Mouse (Mus musculus): ENCODE measurements around the gene Rbm12. TPM values are rescaled to one million over a fixed set of nuclear protein-coding genes. Genes with fewer than 3 reads are reported as not detected.

The Rbm12 gene
- polyA plus RNA-seq, 1 experiment from 2014 or later: 23.9 TPM

DNA sequence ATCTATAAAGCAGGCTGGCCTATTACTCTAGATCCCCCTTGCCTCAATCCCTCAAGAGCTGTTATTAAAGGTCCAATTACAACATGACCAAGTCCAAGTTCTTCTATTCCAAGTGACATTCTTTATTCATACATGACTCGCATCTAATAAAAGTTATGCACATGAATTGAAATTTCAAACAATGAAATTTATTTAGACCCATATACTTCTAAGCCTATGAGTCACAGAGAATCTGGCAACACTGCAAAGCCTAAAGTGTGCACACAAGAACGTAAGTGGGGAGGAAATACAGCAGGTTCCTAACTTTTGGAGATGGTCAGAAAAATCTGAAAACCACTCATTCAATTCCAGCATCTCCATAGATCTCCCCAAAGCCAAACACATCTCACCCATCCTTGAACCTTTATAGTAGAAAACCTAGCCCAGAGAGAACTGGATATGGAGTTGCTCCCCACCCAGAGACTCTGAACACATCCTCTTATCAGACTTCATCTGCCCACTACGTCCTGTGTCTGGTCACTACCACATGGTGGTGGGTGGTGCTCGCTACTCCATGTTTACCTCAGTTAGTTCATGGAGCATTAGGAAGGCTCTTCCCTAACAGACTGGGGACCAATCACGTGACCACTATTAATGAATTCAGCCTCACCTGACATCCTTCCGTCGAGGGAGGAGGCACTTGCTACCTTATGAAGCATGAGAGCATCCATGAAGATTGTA, 24.2 kb downstream of the Rbm12 start:
- Histone ChIP-seq H3K27me3 (ENCODE audit: control insufficient read depth, insufficient read depth, low read length) (no peaks in the 10 kb centered on the region), H3K9me3 (replicated peaks; ENCODE audit: control insufficient read depth, low read length) (no peaks in the 10 kb centered on the region), H3K4me2 (ENCODE audit: low read depth, low read length) (no peak overlapping the region), H3K27ac (ENCODE audit: low read length) (no peak overlapping the region), H3K4me3 (replicated peaks; ENCODE audit: low read length) (no peak overlapping the region), H3K36me3 (ENCODE audit: control insufficient read depth, insufficient read depth, low read length) (no peaks in the 10 kb centered on the region), H3K9ac (ENCODE audit: low read length) (no peak overlapping the region), H3K4me1 (ENCODE audit: control insufficient read depth, insufficient read depth, low read length) (no peaks in the 10 kb centered on the region)
- ATAC-seq (ENCODE audit: insufficient read depth, low FRiP score): no peak
- 77% methylated on average over 7 of the region's 7 CpGs for WGBS

DNA sequence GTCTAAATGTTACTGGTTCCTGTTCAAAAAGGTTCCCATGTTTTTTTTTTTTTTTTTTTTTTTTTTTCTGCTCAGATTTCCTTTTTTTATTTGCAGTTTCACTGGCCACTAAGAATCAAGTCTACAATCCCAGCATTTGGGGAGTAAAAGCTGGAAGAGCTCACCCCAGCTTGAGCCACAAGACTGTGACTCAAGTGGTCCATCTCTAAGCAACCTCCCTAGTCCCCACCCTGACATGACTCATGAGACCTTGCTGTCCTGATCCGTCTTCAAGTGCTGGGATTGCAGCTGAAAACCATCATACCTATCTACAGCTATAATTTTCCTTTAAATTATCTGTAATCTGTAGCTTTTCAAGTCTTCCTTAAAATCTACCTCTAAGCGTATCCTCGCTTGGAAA, 27.2 kb downstream of the Rbm12 start:
- WGBS: 85% methylated on average over 3 of the region's 3 CpGs
- Histone ChIP-seq H3K27me3 (ENCODE audit: control insufficient read depth, insufficient read depth, low read length) (no peaks in the 10 kb centered on the region), H3K4me3 (replicated peaks; ENCODE audit: low read length) (no peak overlapping the region), H3K36me3 (ENCODE audit: control insufficient read depth, insufficient read depth, low read length) (no peaks in the 10 kb centered on the region), H3K9me3 (replicated peaks; ENCODE audit: control insufficient read depth, low read length) (no peaks in the 10 kb centered on the region), H3K9ac (ENCODE audit: low read length) (no peak overlapping the region), H3K4me2 (ENCODE audit: low read depth, low read length) (no peak overlapping the region), H3K27ac (ENCODE audit: low read length) (no peak overlapping the region), H3K4me1 (ENCODE audit: control insufficient read depth, insufficient read depth, low read length) (no peaks in the 10 kb centered on the region)
- no peak for ATAC-seq (ENCODE audit: insufficient read depth, low FRiP score)

DNA sequence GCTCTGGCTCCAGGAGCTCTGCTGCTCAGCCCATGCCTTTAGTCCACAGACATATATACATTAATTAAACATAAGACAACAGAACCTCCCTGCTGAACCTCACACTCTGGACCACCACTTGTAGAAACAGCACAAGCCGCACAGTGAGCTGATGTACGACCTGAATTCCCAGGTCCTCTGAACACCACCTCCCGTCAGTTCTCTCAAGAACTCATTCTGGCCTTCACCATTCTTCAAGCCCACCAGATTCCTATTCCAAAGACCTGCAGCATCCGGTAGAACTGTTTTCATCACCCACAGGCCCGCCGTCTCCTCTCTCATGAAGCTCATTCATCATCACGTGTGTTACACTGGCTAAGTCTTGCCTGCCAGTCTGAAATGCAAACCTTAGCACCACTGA, 31.4 kb downstream of the Rbm12 start:
- Histone ChIP-seq H3K4me2 (ENCODE audit: low read depth, low read length) (no peak overlapping the region), H3K9ac (ENCODE audit: low read length) (no peak overlapping the region), H3K4me3 (replicated peaks; ENCODE audit: low read length) (no peak overlapping the region), H3K4me1 (ENCODE audit: control insufficient read depth, insufficient read depth, low read length) (no peaks in the 10 kb centered on the region), H3K36me3 (ENCODE audit: control insufficient read depth, insufficient read depth, low read length) (peaks cover 26% of the 10 kb centered on the region; the same call in 1 of the 2 replicates), H3K9me3 (replicated peaks; ENCODE audit: control insufficient read depth, low read length) (no peaks in the 10 kb centered on the region), H3K27me3 (ENCODE audit: control insufficient read depth, insufficient read depth, low read length) (no peaks in the 10 kb centered on the region), H3K27ac (ENCODE audit: low read length) (no peak overlapping the region)
- no peak for ATAC-seq (ENCODE audit: insufficient read depth, low FRiP score)
- 65% methylated on average over 7 of the region's 7 CpGs for WGBS

DNA sequence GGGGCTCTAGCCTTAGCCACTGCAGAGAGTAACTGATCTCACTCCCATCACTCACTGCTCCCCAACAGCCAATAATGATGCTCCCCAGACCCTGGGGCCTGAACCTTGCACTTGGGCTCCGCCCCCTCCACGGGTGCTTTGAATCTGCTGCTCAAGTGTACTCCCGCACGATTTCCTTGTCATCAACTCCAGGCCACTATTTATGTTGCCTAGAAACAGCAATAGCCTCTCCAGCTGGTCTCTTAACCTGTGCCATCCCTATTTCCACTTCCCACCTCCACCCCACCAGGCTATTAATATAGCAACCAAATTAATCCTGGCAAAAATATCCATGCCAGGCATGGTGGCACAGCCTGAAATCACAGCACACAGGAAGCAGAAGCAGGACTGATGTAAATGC, 32.1 kb downstream of the Rbm12 start:
- 41% methylated on average over 4 of the region's 4 CpGs for WGBS
- peaks cover 29% of the 10 kb centered on the region; the same call in 1 of the 2 replicates for H3K36me3 ChIP-seq (ENCODE audit: control insufficient read depth, insufficient read depth, low read length)

DNA sequence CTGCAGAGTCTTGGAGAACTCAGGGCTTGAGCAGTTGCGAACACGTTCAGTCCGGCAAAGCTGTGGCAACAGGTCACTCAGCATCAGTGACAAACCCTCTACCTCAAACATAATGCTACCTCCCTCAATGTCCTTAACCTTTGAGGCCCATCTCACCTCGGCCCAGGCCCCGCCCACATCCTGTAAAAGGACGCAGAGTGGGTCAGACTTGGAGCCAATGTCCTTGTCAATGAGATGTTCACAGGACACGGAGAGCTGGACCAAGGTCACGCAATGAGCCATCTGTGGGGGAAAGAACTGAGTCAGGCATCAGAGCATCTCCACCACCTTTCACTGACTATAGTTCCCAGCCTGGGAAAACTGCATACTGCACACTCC, 32.6 kb downstream of the Rbm12 start:
- Histone ChIP-seq H3K4me1 (ENCODE audit: control insufficient read depth, insufficient read depth, low read length) (no peaks in the 10 kb centered on the region), H3K4me3 (replicated peaks; ENCODE audit: low read length) (no peak overlapping the region), H3K27ac (ENCODE audit: low read length) (no peak overlapping the region), H3K27me3 (ENCODE audit: control insufficient read depth, insufficient read depth, low read length) (no peaks in the 10 kb centered on the region), H3K36me3 (ENCODE audit: control insufficient read depth, insufficient read depth, low read length) (peaks cover 29% of the 10 kb centered on the region; the same call in 1 of the 2 replicates), H3K9ac (ENCODE audit: low read length) (no peak overlapping the region), H3K4me2 (ENCODE audit: low read depth, low read length) (no peak overlapping the region), H3K9me3 (replicated peaks; ENCODE audit: control insufficient read depth, low read length) (no peaks in the 10 kb centered on the region)
- ATAC-seq (ENCODE audit: insufficient read depth, low FRiP score): no peak
- WGBS: 80% methylated on average over 8 of the region's 8 CpGs

More for the DNA sequence above, 32.1 kb downstream of the Rbm12 start:
- Histone ChIP-seq H3K4me3 (replicated peaks; ENCODE audit: low read length) (no peak overlapping the region), H3K9ac (ENCODE audit: low read length) (no peak overlapping the region), H3K9me3 (replicated peaks; ENCODE audit: control insufficient read depth, low read length) (no peaks in the 10 kb centered on the region), H3K4me2 (ENCODE audit: low read depth, low read length) (no peak overlapping the region), H3K27ac (ENCODE audit: low read length) (no peak overlapping the region), H3K27me3 (ENCODE audit: control insufficient read depth, insufficient read depth, low read length) (no peaks in the 10 kb centered on the region), H3K4me1 (ENCODE audit: control insufficient read depth, insufficient read depth, low read length) (no peaks in the 10 kb centered on the region)
- ATAC-seq (ENCODE audit: insufficient read depth, low FRiP score): no peak

DNA sequence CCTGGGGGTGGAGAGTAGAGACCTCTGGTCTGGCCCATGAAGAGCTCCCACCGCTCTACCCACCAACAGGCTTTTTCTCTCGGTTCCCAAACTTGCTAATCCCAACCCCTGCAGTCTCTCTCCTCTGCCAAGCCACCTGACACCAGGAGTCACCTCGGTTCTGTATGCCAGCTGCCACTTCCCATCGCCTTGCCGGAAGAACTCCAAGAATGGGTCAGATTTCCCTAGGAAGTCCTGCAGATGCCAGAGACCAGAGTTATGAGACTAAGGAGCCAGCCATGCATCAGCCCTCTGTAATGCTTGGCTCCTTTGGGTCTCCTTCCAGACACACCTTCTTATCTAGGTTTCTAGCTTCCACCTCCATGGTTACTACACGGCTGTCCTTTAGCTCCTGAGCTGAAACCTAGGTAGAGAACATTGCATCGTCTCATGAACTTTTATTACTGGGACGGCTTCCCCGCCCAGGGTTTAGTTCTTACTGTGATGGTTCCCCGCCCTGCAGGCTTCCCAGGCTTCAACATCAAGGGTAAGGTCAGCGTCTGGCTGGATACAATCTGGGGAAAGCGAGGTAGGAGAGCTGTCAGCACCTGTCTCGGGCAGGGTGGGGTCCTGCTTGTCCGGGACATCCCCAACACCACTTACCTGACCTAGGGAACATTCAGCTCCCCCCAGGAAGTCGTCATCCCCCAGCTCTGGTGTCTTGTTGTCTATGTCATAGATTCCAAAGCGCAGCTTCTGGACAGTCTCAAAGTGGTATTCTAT, 33.2 kb downstream of the Rbm12 start:
- H3K27ac ChIP-seq (ENCODE audit: low read length): no peak overlapping the region
- H3K9me3 ChIP-seq (replicated peaks; ENCODE audit: control insufficient read depth, low read length): no peaks in the 10 kb centered on the region
- no peaks in the 10 kb centered on the region for H3K27me3 ChIP-seq (ENCODE audit: control insufficient read depth, insufficient read depth, low read length)
- H3K9ac ChIP-seq (ENCODE audit: low read length): no peak overlapping the region
- no peak overlapping the region for H3K4me2 ChIP-seq (ENCODE audit: low read depth, low read length)
- no peak for ATAC-seq (ENCODE audit: insufficient read depth, low FRiP score)
- H3K4me1 ChIP-seq (ENCODE audit: control insufficient read depth, insufficient read depth, low read length): no peaks in the 10 kb centered on the region
- peaks cover 29% of the 10 kb centered on the region; the same call in 1 of the 2 replicates for H3K36me3 ChIP-seq (ENCODE audit: control insufficient read depth, insufficient read depth, low read length)
- H3K4me3 ChIP-seq (replicated peaks; ENCODE audit: low read length): no peak overlapping the region
- WGBS: 90% methylated on average over 16 of the region's 16 CpGs

DNA sequence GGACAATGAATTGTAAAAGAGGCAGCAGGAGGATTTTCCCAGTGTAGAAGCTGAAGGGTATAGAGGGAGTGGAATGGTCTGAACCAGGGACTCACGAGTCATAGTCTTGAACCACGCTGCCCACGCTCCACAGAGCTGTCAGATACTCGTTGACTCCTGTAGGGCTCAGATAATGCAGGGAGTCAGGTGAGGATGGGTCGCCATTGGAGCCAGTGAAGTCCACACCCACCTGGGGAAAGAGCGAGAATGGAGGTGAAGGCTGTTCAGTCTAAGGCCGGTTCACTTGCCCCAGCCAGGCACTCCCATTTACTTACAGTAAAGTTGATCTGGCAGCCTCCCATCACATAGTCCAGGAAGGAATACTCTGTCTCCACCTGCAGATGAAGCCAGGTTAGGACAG, 34.3 kb downstream of the Rbm12 start:
- 91% methylated on average over 7 of the region's 7 CpGs for WGBS
- Histone ChIP-seq H3K36me3 (ENCODE audit: control insufficient read depth, insufficient read depth, low read length) (peaks cover 29% of the 10 kb centered on the region), H3K9ac (ENCODE audit: low read length) (no peak overlapping the region), H3K9me3 (replicated peaks; ENCODE audit: control insufficient read depth, low read length) (no peaks in the 10 kb centered on the region), H3K27ac (ENCODE audit: low read length) (no peak overlapping the region), H3K4me1 (ENCODE audit: control insufficient read depth, insufficient read depth, low read length) (no peaks in the 10 kb centered on the region), H3K27me3 (ENCODE audit: control insufficient read depth, insufficient read depth, low read length) (no peaks in the 10 kb centered on the region), H3K4me2 (ENCODE audit: low read depth, low read length) (no peak overlapping the region), H3K4me3 (replicated peaks; ENCODE audit: low read length) (no peak overlapping the region)
- ATAC-seq (ENCODE audit: insufficient read depth, low FRiP score): no peak

DNA sequence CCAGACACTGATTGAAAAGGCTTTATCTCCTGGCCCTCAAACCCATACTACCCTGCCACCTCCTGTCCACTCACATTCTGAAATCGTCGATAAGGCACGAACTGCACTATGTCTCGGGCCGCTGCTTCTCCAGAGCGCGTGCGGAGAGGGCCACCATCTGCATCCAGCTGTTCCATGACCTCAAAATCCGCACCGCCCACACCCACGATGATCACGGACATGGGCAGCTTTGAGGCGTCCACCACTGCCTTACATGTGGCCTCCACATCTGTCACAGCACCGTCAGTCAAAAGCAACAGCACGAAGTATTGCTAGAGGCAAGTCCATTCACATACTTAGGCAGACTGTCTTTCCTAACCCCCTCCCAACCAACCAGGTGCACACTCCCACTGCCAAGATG, 38.1 kb downstream of the Rbm12 start:
- Histone ChIP-seq H3K4me3 (replicated peaks; ENCODE audit: low read length) (no peak overlapping the region), H3K9ac (ENCODE audit: low read length) (no peak overlapping the region), H3K4me2 (ENCODE audit: low read depth, low read length) (no peak overlapping the region), H3K27ac (ENCODE audit: low read length) (no peak overlapping the region), H3K27me3 (ENCODE audit: control insufficient read depth, insufficient read depth, low read length) (no peaks in the 10 kb centered on the region), H3K4me1 (ENCODE audit: control insufficient read depth, insufficient read depth, low read length) (no peaks in the 10 kb centered on the region), H3K9me3 (replicated peaks; ENCODE audit: control insufficient read depth, low read length) (no peaks in the 10 kb centered on the region), H3K36me3 (ENCODE audit: control insufficient read depth, insufficient read depth, low read length) (peaks cover 26% of the 10 kb centered on the region)
- ATAC-seq (ENCODE audit: insufficient read depth, low FRiP score): no peak
- WGBS: 81% methylated on average over 15 of the region's 15 CpGs

DNA sequence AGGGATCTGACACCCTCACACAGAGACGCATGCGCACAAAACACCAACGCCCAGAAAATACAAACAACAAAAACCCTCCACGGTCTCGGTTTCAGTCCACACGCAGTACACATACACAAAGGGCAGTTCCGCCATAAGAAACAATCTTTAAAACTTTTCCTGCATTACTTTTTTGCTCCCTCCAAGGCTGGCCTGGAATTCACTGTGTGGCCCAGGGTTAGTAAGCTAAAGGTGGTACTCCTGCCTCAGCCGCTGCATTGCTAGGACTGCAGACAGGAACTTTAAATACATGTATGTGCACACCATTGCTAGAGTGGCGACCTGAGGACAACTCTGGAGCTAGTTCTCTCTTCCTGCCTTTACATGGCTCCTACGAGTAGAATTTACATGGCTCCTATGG, 40.5 kb downstream of the Rbm12 start:
- Histone ChIP-seq H3K9ac (ENCODE audit: low read length) (no peak overlapping the region), H3K27me3 (ENCODE audit: control insufficient read depth, insufficient read depth, low read length) (no peaks in the 10 kb centered on the region), H3K36me3 (ENCODE audit: control insufficient read depth, insufficient read depth, low read length) (peaks cover 12% of the 10 kb centered on the region), H3K27ac (ENCODE audit: low read length) (no peak overlapping the region), H3K9me3 (replicated peaks; ENCODE audit: control insufficient read depth, low read length) (no peaks in the 10 kb centered on the region), H3K4me3 (replicated peaks; ENCODE audit: low read length) (no peak overlapping the region), H3K4me1 (ENCODE audit: control insufficient read depth, insufficient read depth, low read length) (peaks cover 3% of the 10 kb centered on the region), H3K4me2 (ENCODE audit: low read depth, low read length) (no peak overlapping the region)
- no peak for ATAC-seq (ENCODE audit: insufficient read depth, low FRiP score)
- WGBS: 95% methylated on average over 10 of the region's 10 CpGs

Measured in stomach, embryonic 16.5 days (tissue).